Mouse (Mus musculus) limb, embryonic 11.5 days (tissue): Measurements from ENCODE around the gene Brf1. TPM values are rescaled to one million over a fixed set of nuclear protein-coding genes. Genes with fewer than 3 reads are reported as not detected.

ENCODE experiments used
- ATAC-seq: fragments of 200-750 bp; cut with Nextera tagmentation; 2 replicates; pipeline ENCODE4 v1.8.0; 2017; ENCODE audit warnings: low read depth; ENCODE audit not compliant: insufficient number of reproducible peaks, low FRiP score, low TSS enrichment
- DNase-seq: peaks from one replicate; pipeline ENCODE4 v3.0.0-alpha.2; 2015; ENCODE audit warnings: low spot score
- H3K27ac ChIP-seq: fragments of 300-500 bp; sonication (generic); replicated peaks from 2 replicates; pipeline ENCODE4 v1.5.1; 2014; ENCODE audit warnings: low read depth, mild to moderate bottlenecking, low read length
- H3K27me3 ChIP-seq: fragments of 300-500 bp; sonication (generic); 2 replicates; pipeline ENCODE4 v1.6.1; 2014; ENCODE audit warnings: mild to moderate bottlenecking, low read length, mixed read lengths; ENCODE audit not compliant: control insufficient read depth, insufficient read depth
- H3K36me3 ChIP-seq: fragments of 300-500 bp; sonication (generic); 2 replicates; pipeline ENCODE4 v1.6.1; 2014; ENCODE audit warnings: mild to moderate bottlenecking, low read length, moderate library complexity, mixed read lengths; ENCODE audit not compliant: control insufficient read depth, insufficient read depth
- H3K4me1 ChIP-seq: fragments of 300-500 bp; sonication (generic); 2 replicates; pipeline ENCODE4 v1.6.1; 2014; ENCODE audit warnings: low read length, mixed read lengths; ENCODE audit not compliant: control insufficient read depth, insufficient read depth
- H3K4me2 ChIP-seq: fragments of 300-500 bp; sonication (generic); 2 replicates; pipeline ENCODE4 v1.6.1; 2014; ENCODE audit warnings: low read depth, mild to moderate bottlenecking, moderate library complexity; ENCODE audit not compliant: severe bottlenecking
- H3K4me3 ChIP-seq: fragments of 300-500 bp; sonication (generic); 2 replicates; pipeline ENCODE4 v1.5.1; 2014; ENCODE audit warnings: low read depth, low read length
- H3K9ac ChIP-seq: fragments of 300-500 bp; sonication (generic); 2 replicates; pipeline ENCODE4 v1.6.1; 2014; ENCODE audit warnings: mild to moderate bottlenecking, low read length
- H3K9me3 ChIP-seq: fragments of 300-500 bp; sonication (generic); 2 replicates; pipeline ENCODE4 v1.6.1; 2016; ENCODE audit warnings: low read length; ENCODE audit not compliant: control insufficient read depth
- WGBS: fragments of 180-500 bp; shearing (Covaris S2); extraction: QIAGEN DNeasy Blood & Tissue Kit; methylation state at CpG from one replicate; pipeline ENCODE4 v1.1.7; 2014; 5-methylcytosine and 5-hydroxymethylcytosine counted together
- polyA plus RNA-seq: library from polyadenylated mRNA; unstranded; fragments of >200 nt; fragmentation: Nextera tagmentation; extraction: Ambion mirVana; gene quantifications from 2 replicates; pipeline ENCODE4 v1.2.1, GENCODE M21; 2014

Gene Brf1
- polyA plus RNA-seq, 1 experiment from 2014 or later, result 58.8 TPM

GRCm38 (mm10) chr12:113014561-113015556, 14.4 kb upstream of the Brf1 start:
- Histone ChIP-seq H3K9me3 (no peaks in the 10 kb centered on the region), H3K4me2 (peak overlapping the region; percentile 79), H3K27me3 (no peaks in the 10 kb centered on the region), H3K36me3 (no peaks in the 10 kb centered on the region), H3K27ac (peak overlapping the region; percentile 70), H3K9ac (peak overlapping the region; percentile 85), H3K4me3 (peak overlapping the region; percentile 80), H3K4me1 (peaks cover 22% of the 10 kb centered on the region)
- WGBS, result 1% methylated on average over 41 of the region's 64 CpGs
- DNase-seq (peak; percentile 61), ATAC-seq (peak; percentile 17; the same call in 1 of the 2 replicates)

- DNase-seq, result peak; percentile 93
- Histone ChIP-seq H3K36me3 (no peaks in the 10 kb centered on the region), H3K9ac (peak within 1 kb of the TSS; percentile 85), H3K27ac (peak within 1 kb of the TSS; percentile 75), H3K27me3 (no peaks in the 10 kb centered on the region), H3K4me1 (peaks cover 22% of the 10 kb centered on the region), H3K4me3 (peak within 1 kb of the TSS; percentile 80), H3K9me3 (no peaks in the 10 kb centered on the region), H3K4me2 (peak within 1 kb of the TSS; percentile 79)
- peak; percentile 85 for ATAC-seq
- WGBS, result 5% methylated on average over 51 of the region's 85 CpGs
Measured at GRCm38 (mm10) chr12:113013604-113014558, 13.4 kb upstream of the Brf1 start, which contains the start of gene Pacs2. TSS of gene Pacs2 (plus strand) at chr12:113014508.

GRCm38 (mm10) chr12:113013021-113013491, 12.6 kb upstream of the Brf1 start:
- ATAC-seq, result no peak
- peak overlapping the region; percentile 75 for H3K27ac ChIP-seq
- peak overlapping the region; percentile 60; the same call in 1 of the 2 replicates for H3K4me2 ChIP-seq
- H3K9me3 ChIP-seq, result no peaks in the 10 kb centered on the region
- H3K4me3 ChIP-seq, result no peak overlapping the region
- no peaks in the 10 kb centered on the region for H3K27me3 ChIP-seq
- peaks cover 22% of the 10 kb centered on the region for H3K4me1 ChIP-seq
- H3K36me3 ChIP-seq, result no peaks in the 10 kb centered on the region
- peak overlapping the region; percentile 30 for H3K9ac ChIP-seq
- DNase-seq, result peak; percentile 34
- 59% methylated on average over 3 of the region's 3 CpGs for WGBS

GRCm38 (mm10) chr12:113012443-113012842, 11.9 kb upstream of the Brf1 start:
- H3K9me3 ChIP-seq, result no peaks in the 10 kb centered on the region
- no peaks in the 10 kb centered on the region for H3K27me3 ChIP-seq
- H3K9ac ChIP-seq, result no peak overlapping the region
- H3K4me2 ChIP-seq, result no peak overlapping the region
- no peak for DNase-seq
- H3K4me1 ChIP-seq, result peaks cover 22% of the 10 kb centered on the region
- peak overlapping the region; percentile 75; the same call in 1 of the 2 replicates for H3K27ac ChIP-seq
- whole genome bisulfite sequencing, result 93% methylated on average over 5 of the region's 5 CpGs
- ATAC-seq, result no peak
- H3K4me3 ChIP-seq, result no peak overlapping the region
- H3K36me3 ChIP-seq, result no peaks in the 10 kb centered on the region

GRCm38 (mm10) chr12:113011702-113012360, 11.3 kb upstream of the Brf1 start:
- H3K9me3 ChIP-seq, result no peaks in the 10 kb centered on the region
- H3K36me3 ChIP-seq, result no peaks in the 10 kb centered on the region
- H3K27me3 ChIP-seq, result no peaks in the 10 kb centered on the region
- H3K27ac ChIP-seq, result no peak overlapping the region; the same call in 1 of the 2 replicates
- DNase-seq, result no peak
- no peak overlapping the region for H3K4me3 ChIP-seq
- H3K4me1 ChIP-seq, result peaks cover 22% of the 10 kb centered on the region
- WGBS, result 92% methylated on average over 6 of the region's 6 CpGs
- no peak overlapping the region for H3K9ac ChIP-seq
- no peak overlapping the region for H3K4me2 ChIP-seq
- ATAC-seq, result no peak

- Histone ChIP-seq H3K9me3 (no peaks in the 10 kb centered on the region), H3K4me3 (no peak overlapping the region), H3K27me3 (no peaks in the 10 kb centered on the region), H3K9ac (no peak overlapping the region), H3K4me1 (peaks cover 4% of the 10 kb centered on the region; the same call in 1 of the 2 replicates), H3K4me2 (no peak overlapping the region), H3K27ac (no peak overlapping the region), H3K36me3 (no peaks in the 10 kb centered on the region)
- ATAC-seq (no peak), DNase-seq (no peak)
- 34% methylated on average over 4 of the region's 4 CpGs for WGBS
Measured at GRCm38 (mm10) chr12:113004993-113005392, 4.5 kb upstream of the Brf1 start.

- Histone ChIP-seq H3K27ac (no peak overlapping the region), H3K9ac (no peak overlapping the region), H3K4me1 (peaks cover 7% of the 10 kb centered on the region), H3K4me3 (no peak overlapping the region), H3K4me2 (no peak overlapping the region), H3K9me3 (no peaks in the 10 kb centered on the region), H3K27me3 (no peaks in the 10 kb centered on the region), H3K36me3 (no peaks in the 10 kb centered on the region)
- DNase-seq (no peak), ATAC-seq (no peak)
- 82% methylated on average over 8 of the region's 8 CpGs for WGBS
Measured at GRCm38 (mm10) chr12:113004011-113004410, 3.5 kb upstream of the Brf1 start.
